Mouse (Mus musculus): Measurements from ENCODE around the gene Acot4. TPM values are rescaled to one million over a fixed set of nuclear protein-coding genes. Genes with fewer than 3 reads are reported as not detected.
"Not testable (repeated sequence)": the region's sequence is repeated elsewhere in the genome, so short reads cannot be mapped to it uniquely, and the experiment has no call there.

The Acot4 gene
- polyA plus RNA-seq, 1 experiment from 2014 or later = 0.33 TPM

DNA sequence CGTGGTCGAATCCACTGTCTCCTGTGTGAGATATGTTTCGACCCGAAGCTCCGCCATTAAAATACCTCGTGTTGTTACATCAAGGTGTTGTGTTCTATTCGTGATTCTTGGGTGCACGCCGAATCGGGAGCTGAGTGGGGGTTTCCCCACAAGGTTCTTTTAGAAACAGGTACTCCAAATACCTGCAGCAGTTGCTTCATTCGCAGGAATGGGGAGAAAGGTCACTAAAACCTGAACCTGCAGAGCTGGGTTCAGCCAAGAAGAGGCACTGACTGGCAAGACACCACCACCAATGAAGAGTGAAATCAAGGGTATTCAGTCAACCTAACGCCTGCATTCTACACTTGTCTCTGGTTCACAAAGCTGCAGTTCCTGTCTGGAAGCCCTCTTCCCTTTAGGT is 29.9 kb upstream of the Acot4 start:
- Histone ChIP-seq H3K27me3 (ENCODE audit: control insufficient read depth, insufficient read depth, low read length) (no peaks in the 10 kb centered on the region), H3K4me1 (ENCODE audit: control insufficient read depth, insufficient read depth, low read length) (peaks cover 2% of the 10 kb centered on the region; the same call in 1 of the 2 replicates), H3K4me3 (ENCODE audit: low read depth, low read length) (no peak overlapping the region), H3K9ac (replicated peaks; ENCODE audit: low read depth, low read length) (no peak overlapping the region), H3K4me2 (replicated peaks; ENCODE audit: low read depth, low read length) (no peak overlapping the region), H3K36me3 (ENCODE audit: control insufficient read depth, insufficient read depth, low read length) (no peaks in the 10 kb centered on the region), H3K9me3 (ENCODE audit: control insufficient read depth, low read depth, low read length) (no peaks in the 10 kb centered on the region), H3K27ac (ENCODE audit: low read length) (no peak overlapping the region)
- no peak for ATAC-seq (ENCODE audit: insufficient number of reproducible peaks, insufficient read depth, low FRiP score, low read depth)
- WGBS = 87% methylated on average over 12 of the region's 12 CpGs

DNA sequence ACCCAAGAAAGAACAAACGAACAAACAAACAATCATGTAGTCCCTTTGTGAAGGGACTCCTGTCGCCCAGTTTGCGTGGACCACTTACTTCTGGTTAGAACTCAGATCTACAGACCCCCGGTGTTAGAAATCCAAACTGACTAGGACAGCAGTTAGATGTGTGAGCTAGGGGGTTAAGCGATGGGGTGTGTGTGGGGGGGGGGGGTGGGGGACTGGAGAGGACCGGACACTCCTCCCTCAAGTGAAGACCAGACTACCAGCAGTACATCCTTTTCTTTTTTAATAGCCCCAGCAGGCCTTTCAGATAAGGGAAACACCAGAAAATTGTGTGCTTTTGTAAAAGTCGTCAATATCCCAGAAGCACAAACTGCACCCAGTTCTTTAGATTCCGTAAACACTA is 29.4 kb upstream of the Acot4 start:
- ATAC-seq (ENCODE audit: insufficient number of reproducible peaks, insufficient read depth, low FRiP score, low read depth) = no peak
- H3K9me3 ChIP-seq (ENCODE audit: control insufficient read depth, low read depth, low read length) = no peaks in the 10 kb centered on the region
- peak overlapping the region; percentile 6; the same call in 1 of the 2 replicates for H3K27ac ChIP-seq (ENCODE audit: low read length)
- peak overlapping the region; percentile 43 for H3K4me3 ChIP-seq (ENCODE audit: low read depth, low read length)
- 57% methylated on average over 8 of the region's 8 CpGs for WGBS
- H3K4me2 ChIP-seq (replicated peaks; ENCODE audit: low read depth, low read length) = peak overlapping the region; percentile 46
- no peaks in the 10 kb centered on the region for H3K27me3 ChIP-seq (ENCODE audit: control insufficient read depth, insufficient read depth, low read length)
- 0 out of 2 replicates have a peak overlapping the region, but pooled peaks have one; percentile 25 for H3K9ac ChIP-seq (replicated peaks; ENCODE audit: low read depth, low read length)
- no peaks in the 10 kb centered on the region for H3K36me3 ChIP-seq (ENCODE audit: control insufficient read depth, insufficient read depth, low read length)
- H3K4me1 ChIP-seq (ENCODE audit: control insufficient read depth, insufficient read depth, low read length) = peaks cover 2% of the 10 kb centered on the region; the same call in 1 of the 2 replicates

DNA sequence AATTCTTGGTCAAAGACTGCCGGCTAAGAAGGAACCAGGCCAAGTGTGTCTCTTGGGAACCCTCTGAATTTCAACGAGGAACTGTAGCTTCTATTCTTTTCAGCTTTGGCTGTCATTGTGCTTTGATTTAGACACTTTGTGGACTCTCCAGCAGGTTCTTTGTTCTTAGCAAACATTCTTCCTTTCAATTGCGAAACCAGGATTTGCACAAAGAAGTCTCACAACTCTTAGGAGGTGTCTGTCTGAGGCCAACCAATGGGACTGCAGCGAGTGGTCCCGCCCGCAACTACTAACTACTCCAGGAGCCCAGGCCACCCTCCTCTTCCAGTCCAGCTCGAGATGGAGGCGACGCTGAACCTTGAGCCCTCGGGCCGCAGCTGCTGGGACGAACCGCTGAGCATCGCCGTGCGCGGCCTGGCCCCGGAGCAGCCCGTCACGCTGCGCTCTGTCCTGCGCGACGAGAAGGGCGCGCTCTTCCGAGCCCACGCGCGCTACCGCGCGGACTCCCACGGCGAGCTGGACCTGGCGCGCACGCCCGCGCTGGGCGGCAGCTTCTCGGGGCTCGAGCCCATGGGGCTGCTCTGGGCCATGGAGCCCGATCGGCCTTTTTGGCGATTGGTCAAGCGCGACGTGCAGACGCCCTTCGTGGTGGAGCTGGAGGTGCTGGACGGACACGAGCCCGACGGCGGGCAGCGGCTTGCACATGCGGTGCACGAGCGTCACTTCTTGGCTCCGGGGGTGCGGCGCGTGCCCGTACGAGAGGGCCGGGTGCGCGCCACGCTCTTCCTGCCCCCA is 28.8 kb upstream of the Acot4 start, which contains the start of gene Acot1:
TSS of gene Acot1 (plus strand) at position 320 of the 795 bp plus-strand sequence.
- not testable (repeated sequence) for H3K9me3 ChIP-seq (ENCODE audit: control insufficient read depth, low read depth, low read length); H3K4me1 ChIP-seq (ENCODE audit: control insufficient read depth, insufficient read depth, low read length); H3K27me3 ChIP-seq (ENCODE audit: control insufficient read depth, insufficient read depth, low read length); H3K36me3 ChIP-seq (ENCODE audit: control insufficient read depth, insufficient read depth, low read length)
- H3K9ac ChIP-seq (replicated peaks; ENCODE audit: low read depth, low read length) = peak within 1 kb of the TSS; percentile 25; the same call in 1 of the 2 replicates
- 2% methylated on average over 52 of the region's 70 CpGs for WGBS
- peak within 1 kb of the TSS; percentile 43 for H3K4me3 ChIP-seq (ENCODE audit: low read depth, low read length)
- peak within 1 kb of the TSS; percentile 6; the same call in 1 of the 2 replicates for H3K27ac ChIP-seq (ENCODE audit: low read length)
- peak; percentile 96 for ATAC-seq (ENCODE audit: insufficient number of reproducible peaks, insufficient read depth, low FRiP score, low read depth)
- H3K4me2 ChIP-seq (replicated peaks; ENCODE audit: low read depth, low read length) = peak within 1 kb of the TSS; percentile 46

DNA sequence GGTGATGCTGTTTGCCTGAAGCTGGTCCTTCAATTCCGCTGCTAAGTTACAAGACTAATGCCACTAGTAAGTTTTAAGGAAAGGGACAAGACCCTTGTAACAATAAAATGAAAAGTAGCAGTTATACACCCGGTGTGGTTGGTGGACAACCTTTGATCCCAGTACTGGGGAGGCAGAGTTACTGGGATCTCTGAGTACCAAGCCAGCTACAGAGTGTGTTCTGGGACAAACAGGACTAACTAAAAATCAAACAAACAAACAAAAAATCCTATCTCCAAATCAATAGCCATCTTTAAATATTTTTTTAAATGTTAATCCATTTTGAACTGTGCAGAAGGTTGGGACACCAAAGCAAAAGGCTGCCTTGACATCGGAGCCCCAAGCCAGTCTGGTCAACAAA is 28.0 kb upstream of the Acot4 start:
- H3K9ac ChIP-seq (replicated peaks; ENCODE audit: low read depth, low read length) = no peak overlapping the region; the same call in 1 of the 2 replicates
- H3K4me1 ChIP-seq (ENCODE audit: control insufficient read depth, insufficient read depth, low read length) = peaks cover 2% of the 10 kb centered on the region; the same call in 1 of the 2 replicates
- no peak for ATAC-seq (ENCODE audit: insufficient number of reproducible peaks, insufficient read depth, low FRiP score, low read depth)
- no peaks in the 10 kb centered on the region for H3K27me3 ChIP-seq (ENCODE audit: control insufficient read depth, insufficient read depth, low read length)
- 80% methylated on average over 3 of the region's 3 CpGs for WGBS
- H3K4me3 ChIP-seq (ENCODE audit: low read depth, low read length) = peak overlapping the region; percentile 43
- H3K27ac ChIP-seq (ENCODE audit: low read length) = no peak overlapping the region
- no peaks in the 10 kb centered on the region for H3K36me3 ChIP-seq (ENCODE audit: control insufficient read depth, insufficient read depth, low read length)
- no peaks in the 10 kb centered on the region for H3K9me3 ChIP-seq (ENCODE audit: control insufficient read depth, low read depth, low read length)
- peak overlapping the region; percentile 46 for H3K4me2 ChIP-seq (replicated peaks; ENCODE audit: low read depth, low read length)

DNA sequence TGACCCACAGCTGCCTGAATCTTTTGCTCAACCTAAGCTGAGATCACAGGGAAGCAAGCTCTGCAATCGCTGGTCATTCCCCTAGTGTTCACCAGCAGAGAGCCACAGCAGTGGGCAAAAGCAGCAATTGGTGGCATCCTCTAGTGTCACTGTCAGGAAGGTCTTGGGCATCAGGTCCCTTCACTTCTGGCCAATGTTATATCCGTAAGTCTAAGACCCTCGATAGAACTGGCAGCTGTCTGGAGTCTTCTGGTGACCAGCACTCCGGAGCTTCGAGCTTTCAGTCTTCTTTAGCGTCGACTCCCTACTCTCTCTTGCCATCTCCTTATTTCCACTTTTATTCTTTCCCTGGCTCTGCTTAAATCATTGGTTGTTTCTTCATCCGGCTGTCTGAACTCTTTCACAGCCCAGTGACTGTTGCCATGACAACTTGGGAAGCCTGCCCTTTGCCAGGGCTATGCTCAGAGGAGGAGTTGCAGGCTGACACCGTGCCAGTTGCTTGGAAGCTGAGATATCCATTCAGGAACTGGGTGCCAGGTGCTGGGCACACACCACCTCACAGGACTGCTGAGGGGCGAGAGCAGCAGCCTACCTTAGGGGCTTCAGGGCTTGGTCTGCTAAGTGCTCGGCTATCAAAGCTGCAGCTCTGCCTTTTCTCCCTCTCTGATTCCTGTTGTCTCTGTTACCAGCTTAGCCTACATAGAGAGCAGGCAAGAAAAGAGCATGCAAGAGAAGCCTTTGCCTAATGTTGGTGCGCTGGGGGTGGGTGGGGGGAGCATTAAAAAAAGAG is 26.7 kb upstream of the Acot4 start:
- no peak overlapping the region for H3K4me3 ChIP-seq (ENCODE audit: low read depth, low read length)

DNA sequence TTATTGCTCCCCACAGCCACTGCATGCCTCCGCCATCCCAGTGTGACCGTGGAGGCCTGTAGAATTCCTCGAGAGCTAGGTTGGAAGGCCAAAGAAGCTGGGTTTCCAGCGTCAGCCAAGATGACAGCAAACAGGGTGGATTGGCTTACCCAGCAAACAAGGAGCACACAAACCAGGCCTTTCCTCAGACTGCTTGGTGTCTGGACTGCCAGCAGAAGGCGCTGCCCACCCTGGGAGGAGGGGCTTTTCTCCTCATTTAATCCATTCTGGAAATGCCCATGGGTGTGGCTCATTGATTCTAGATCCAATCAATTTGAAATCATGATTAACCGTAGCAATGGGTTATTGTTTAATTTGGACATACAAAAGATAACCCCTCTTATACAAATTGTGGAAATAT is 25.0 kb upstream of the Acot4 start:
- H3K4me1 ChIP-seq (ENCODE audit: control insufficient read depth, insufficient read depth, low read length) = peaks cover 2% of the 10 kb centered on the region; the same call in 1 of the 2 replicates
- H3K27ac ChIP-seq (ENCODE audit: low read length) = no peak overlapping the region
- 75% methylated on average over 6 of the region's 6 CpGs for WGBS
- no peak for ATAC-seq (ENCODE audit: insufficient number of reproducible peaks, insufficient read depth, low FRiP score, low read depth)
- no peak overlapping the region for H3K9ac ChIP-seq (replicated peaks; ENCODE audit: low read depth, low read length)
- no peaks in the 10 kb centered on the region for H3K36me3 ChIP-seq (ENCODE audit: control insufficient read depth, insufficient read depth, low read length)
- H3K4me3 ChIP-seq (ENCODE audit: low read depth, low read length) = no peak overlapping the region
- H3K9me3 ChIP-seq (ENCODE audit: control insufficient read depth, low read depth, low read length) = no peaks in the 10 kb centered on the region
- no peak overlapping the region for H3K4me2 ChIP-seq (replicated peaks; ENCODE audit: low read depth, low read length)
- H3K27me3 ChIP-seq (ENCODE audit: control insufficient read depth, insufficient read depth, low read length) = no peaks in the 10 kb centered on the region

More for the DNA sequence above, 26.7 kb upstream of the Acot4 start:
- Histone ChIP-seq H3K27ac (ENCODE audit: low read length) (no peak overlapping the region), H3K4me2 (replicated peaks; ENCODE audit: low read depth, low read length) (peak overlapping the region; percentile 0; the same call in 1 of the 2 replicates), H3K27me3 (ENCODE audit: control insufficient read depth, insufficient read depth, low read length) (no peaks in the 10 kb centered on the region), H3K4me1 (ENCODE audit: control insufficient read depth, insufficient read depth, low read length) (peaks cover 2% of the 10 kb centered on the region; the same call in 1 of the 2 replicates), H3K9me3 (ENCODE audit: control insufficient read depth, low read depth, low read length) (no peaks in the 10 kb centered on the region), H3K9ac (replicated peaks; ENCODE audit: low read depth, low read length) (no peak overlapping the region), H3K36me3 (ENCODE audit: control insufficient read depth, insufficient read depth, low read length) (no peaks in the 10 kb centered on the region)
- ATAC-seq (ENCODE audit: insufficient number of reproducible peaks, insufficient read depth, low FRiP score, low read depth) = no peak
- 60% methylated on average over 12 of the region's 12 CpGs for WGBS

DNA sequence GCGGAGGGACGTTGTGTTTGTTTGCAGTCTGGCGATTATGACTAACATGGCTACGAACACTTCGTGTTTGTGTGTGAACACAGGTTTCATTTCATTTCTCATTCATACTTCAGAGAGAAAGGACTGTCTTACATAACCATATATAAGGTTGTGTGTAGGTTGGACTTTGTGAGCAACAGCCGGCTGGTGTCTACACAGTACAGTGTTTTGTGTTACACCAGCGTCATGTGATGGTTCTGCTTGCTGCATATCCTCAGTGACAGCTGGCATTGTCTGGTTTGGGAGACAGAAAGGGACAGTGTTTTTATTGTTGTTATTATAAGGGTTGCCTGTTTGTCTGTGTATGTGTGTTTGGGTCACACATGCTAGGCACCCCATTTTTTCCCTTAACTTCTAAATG is 24.5 kb upstream of the Acot4 start:
- peaks cover 2% of the 10 kb centered on the region; the same call in 1 of the 2 replicates for H3K4me1 ChIP-seq (ENCODE audit: control insufficient read depth, insufficient read depth, low read length)
- no peak overlapping the region for H3K9ac ChIP-seq (replicated peaks; ENCODE audit: low read depth, low read length)
- no peak overlapping the region for H3K4me2 ChIP-seq (replicated peaks; ENCODE audit: low read depth, low read length)
- no peaks in the 10 kb centered on the region for H3K27me3 ChIP-seq (ENCODE audit: control insufficient read depth, insufficient read depth, low read length)
- H3K27ac ChIP-seq (ENCODE audit: low read length) = no peak overlapping the region
- ATAC-seq (ENCODE audit: insufficient number of reproducible peaks, insufficient read depth, low FRiP score, low read depth) = no peak
- H3K36me3 ChIP-seq (ENCODE audit: control insufficient read depth, insufficient read depth, low read length) = no peaks in the 10 kb centered on the region
- WGBS = 93% methylated on average over 7 of the region's 7 CpGs
- H3K4me3 ChIP-seq (ENCODE audit: low read depth, low read length) = no peak overlapping the region
- no peaks in the 10 kb centered on the region for H3K9me3 ChIP-seq (ENCODE audit: control insufficient read depth, low read depth, low read length)

DNA sequence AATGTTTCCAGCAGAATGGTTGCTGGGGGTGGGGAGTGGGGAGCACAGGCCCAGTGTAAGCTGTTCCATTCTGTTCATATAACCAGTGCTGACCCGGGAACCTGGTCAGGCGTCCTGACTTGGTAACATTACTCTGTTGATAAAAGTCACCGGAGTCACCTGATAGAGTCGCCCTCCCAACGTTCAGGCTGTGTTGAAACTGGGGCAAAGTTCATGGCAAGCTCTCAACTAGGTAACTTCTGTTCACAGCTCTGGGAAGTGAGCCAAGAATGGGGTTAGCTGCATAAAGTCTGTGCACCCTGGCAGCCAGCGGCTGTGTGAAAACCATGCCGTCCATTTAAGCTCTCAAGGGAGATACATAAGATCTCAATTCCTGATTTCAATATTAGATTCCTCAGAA is 17.7 kb upstream of the Acot4 start:
- not testable (repeated sequence) for H3K4me1 ChIP-seq (ENCODE audit: control insufficient read depth, insufficient read depth, low read length); H3K9ac ChIP-seq (replicated peaks; ENCODE audit: low read depth, low read length); H3K27ac ChIP-seq (ENCODE audit: low read length); H3K36me3 ChIP-seq (ENCODE audit: control insufficient read depth, insufficient read depth, low read length); H3K4me3 ChIP-seq (ENCODE audit: low read depth, low read length); H3K27me3 ChIP-seq (ENCODE audit: control insufficient read depth, insufficient read depth, low read length); H3K4me2 ChIP-seq (replicated peaks; ENCODE audit: low read depth, low read length); H3K9me3 ChIP-seq (ENCODE audit: control insufficient read depth, low read depth, low read length)
- peak; percentile 67; the same call in 1 of the 2 replicates for ATAC-seq (ENCODE audit: insufficient number of reproducible peaks, insufficient read depth, low FRiP score, low read depth)
- 33% methylated on average over 7 of the region's 7 CpGs for WGBS
